Mouse (Mus musculus): ENCODE results near the gene Tlx2.

GRCm38 (mm10) chr6:83049367-83049766, 20.7 kb downstream of the Tlx2 start:
- TF ChIP-seq HCFC1 (IDR thresholded peaks at IDR 0.05; ENCODE audit: borderline replicate concordance, insufficient read depth, low read length) (no peak), MAFK (IDR thresholded peaks at IDR 0.05; ENCODE audit: insufficient read depth, low read depth, low read length) (no peak)
